Mouse (Mus musculus) kidney, embryonic 15.5 days (tissue): ENCODE results near the gene Mon1b. TPM values are rescaled to one million over a fixed set of nuclear protein-coding genes. Genes with fewer than 3 reads are reported as not detected.

Experiments used
- ATAC-seq: fragments of 200-750 bp; cut with Nextera tagmentation; replicated peaks from 2 replicates; pipeline ENCODE4 v1.8.0; 2017; ENCODE audit warnings: moderate TSS enrichment; ENCODE audit not compliant: low FRiP score
- H3K27ac ChIP-seq: fragments of 300-500 bp; sonication (generic); 2 replicates; pipeline ENCODE4 v1.5.1; 2015; ENCODE audit warnings: mild to moderate bottlenecking, inconsistent platforms
- H3K27me3 ChIP-seq: fragments of 300-500 bp; sonication (generic); 2 replicates; pipeline ENCODE4 v1.6.1; 2015; ENCODE audit warnings: inconsistent platforms
- H3K36me3 ChIP-seq: fragments of 300-500 bp; sonication (generic); 2 replicates; pipeline ENCODE4 v1.6.1; 2015; ENCODE audit warnings: inconsistent platforms
- H3K4me1 ChIP-seq: fragments of 300-500 bp; sonication (generic); 2 replicates; pipeline ENCODE4 v1.6.1; 2015; ENCODE audit warnings: inconsistent platforms
- H3K4me2 ChIP-seq: fragments of 300-500 bp; sonication (generic); 2 replicates; pipeline ENCODE4 v1.6.1; 2015; ENCODE audit warnings: moderate library complexity, mild to moderate bottlenecking, inconsistent platforms
- H3K4me3 ChIP-seq: fragments of 300-500 bp; sonication (generic); replicated peaks from 2 replicates; pipeline ENCODE4 v1.5.1; 2015; ENCODE audit warnings: mild to moderate bottlenecking, inconsistent platforms
- H3K9ac ChIP-seq: fragments of 300-500 bp; sonication (generic); 2 replicates; pipeline ENCODE4 v1.6.1; 2015; ENCODE audit warnings: mild to moderate bottlenecking, inconsistent platforms
- H3K9me3 ChIP-seq: fragments of 300-500 bp; sonication (generic); replicated peaks from 2 replicates; pipeline ENCODE4 v1.6.1; 2016; ENCODE audit warnings: inconsistent platforms
- WGBS: fragments of 180-500 bp; shearing (Covaris S2); methylation state at CpG from one replicate; pipeline ENCODE4 v1.1.7; 2015; ENCODE audit warnings: mixed read lengths; 5-methylcytosine and 5-hydroxymethylcytosine counted together
- polyA plus RNA-seq: library from polyadenylated mRNA; unstranded; fragments of >200 nt; fragmentation: Nextera tagmentation; extraction: Ambion mirVana; gene quantifications from 2 replicates; pipeline ENCODE4 v1.2.1, GENCODE M21; 2015

Mon1b gene
- polyA plus RNA-seq, 1 experiment from 2014 or later = 8.4 TPM

GRCm38 (mm10) chr8:113653151-113653550 is 17.8 kb downstream of the Mon1b start:
- H3K4me2 ChIP-seq = no peak overlapping the region
- H3K4me1 ChIP-seq = no peaks in the 10 kb centered on the region
- H3K4me3 ChIP-seq = no peak overlapping the region
- no peak for ATAC-seq
- no peaks in the 10 kb centered on the region for H3K9me3 ChIP-seq
- 53% methylated on average over 4 of the region's 4 CpGs for WGBS
- H3K27me3 ChIP-seq = no peaks in the 10 kb centered on the region
- H3K36me3 ChIP-seq = no peaks in the 10 kb centered on the region
- H3K27ac ChIP-seq = no peak overlapping the region
- no peak overlapping the region for H3K9ac ChIP-seq

GRCm38 (mm10) chr8:113656154-113656553 is 20.8 kb downstream of the Mon1b start:
- H3K4me2 ChIP-seq = no peak overlapping the region
- no peaks in the 10 kb centered on the region for H3K4me1 ChIP-seq
- no peak overlapping the region for H3K27ac ChIP-seq
- no peak for ATAC-seq
- WGBS = 92% methylated on average over 5 of the region's 5 CpGs
- no peak overlapping the region for H3K4me3 ChIP-seq
- H3K27me3 ChIP-seq = no peaks in the 10 kb centered on the region
- H3K36me3 ChIP-seq = no peaks in the 10 kb centered on the region
- H3K9ac ChIP-seq = no peak overlapping the region
- no peaks in the 10 kb centered on the region for H3K9me3 ChIP-seq

GRCm38 (mm10) chr8:113656681-113657298 is 21.4 kb downstream of the Mon1b start:
- Histone ChIP-seq H3K9ac (no peak overlapping the region), H3K27ac (no peak overlapping the region), H3K27me3 (no peaks in the 10 kb centered on the region), H3K4me2 (no peak overlapping the region), H3K9me3 (no peaks in the 10 kb centered on the region), H3K4me3 (no peak overlapping the region), H3K36me3 (no peaks in the 10 kb centered on the region), H3K4me1 (no peaks in the 10 kb centered on the region)
- 85% methylated on average over 11 of the region's 11 CpGs for WGBS
- ATAC-seq = no peak

GRCm38 (mm10) chr8:113660128-113660527 is 24.7 kb downstream of the Mon1b start:
- H3K9ac ChIP-seq = no peak overlapping the region
- H3K27ac ChIP-seq = no peak overlapping the region
- no peaks in the 10 kb centered on the region for H3K36me3 ChIP-seq
- no peaks in the 10 kb centered on the region for H3K27me3 ChIP-seq
- 86% methylated on average over 1 of the region's 1 CpGs for WGBS
- no peak for ATAC-seq
- no peak overlapping the region for H3K4me3 ChIP-seq
- no peak overlapping the region for H3K4me2 ChIP-seq
- no peaks in the 10 kb centered on the region for H3K9me3 ChIP-seq
- no peaks in the 10 kb centered on the region for H3K4me1 ChIP-seq

GRCm38 (mm10) chr8:113664544-113664943 is 29.2 kb downstream of the Mon1b start:
- Histone ChIP-seq H3K27me3 (no peaks in the 10 kb centered on the region), H3K9ac (no peak overlapping the region), H3K36me3 (no peaks in the 10 kb centered on the region), H3K9me3 (no peaks in the 10 kb centered on the region), H3K27ac (no peak overlapping the region), H3K4me2 (no peak overlapping the region), H3K4me3 (no peak overlapping the region), H3K4me1 (peaks cover 11% of the 10 kb centered on the region)
- ATAC-seq = peak; percentile 80
- 11% methylated on average over 2 of the region's 2 CpGs for WGBS

- H3K4me2 ChIP-seq = no peak overlapping the region
- no peaks in the 10 kb centered on the region for H3K27me3 ChIP-seq
- H3K27ac ChIP-seq = no peak overlapping the region
- no peaks in the 10 kb centered on the region for H3K9me3 ChIP-seq
- no peak overlapping the region for H3K4me3 ChIP-seq
- 74% methylated on average over 4 of the region's 4 CpGs for whole genome bisulfite sequencing
- H3K4me1 ChIP-seq = peaks cover 11% of the 10 kb centered on the region
- no peak for ATAC-seq
- H3K36me3 ChIP-seq = no peaks in the 10 kb centered on the region
- no peak overlapping the region for H3K9ac ChIP-seq
These were observed 29.6 kb downstream of the Mon1b start for GRCm38 (mm10) chr8:113665036-113665435.

- Histone ChIP-seq H3K4me2 (no peak overlapping the region), H3K36me3 (no peaks in the 10 kb centered on the region), H3K27ac (no peak overlapping the region), H3K4me1 (peaks cover 11% of the 10 kb centered on the region), H3K27me3 (no peaks in the 10 kb centered on the region), H3K4me3 (no peak overlapping the region), H3K9ac (no peak overlapping the region), H3K9me3 (no peaks in the 10 kb centered on the region)
- 56% methylated on average over 8 of the region's 8 CpGs for WGBS
- no peak for ATAC-seq
These were observed 30.6 kb downstream of the Mon1b start for GRCm38 (mm10) chr8:113665951-113666350.

- ATAC-seq = no peak
- no peak overlapping the region for H3K9ac ChIP-seq
- H3K27ac ChIP-seq = no peak overlapping the region
- no peaks in the 10 kb centered on the region for H3K36me3 ChIP-seq
- WGBS = 36% methylated on average over 16 of the region's 16 CpGs
- peaks cover 11% of the 10 kb centered on the region for H3K4me1 ChIP-seq
- no peaks in the 10 kb centered on the region for H3K27me3 ChIP-seq
- H3K4me2 ChIP-seq = no peak overlapping the region
- H3K4me3 ChIP-seq = no peak overlapping the region
- H3K9me3 ChIP-seq = no peaks in the 10 kb centered on the region
These were observed 31.5 kb downstream of the Mon1b start for GRCm38 (mm10) chr8:113666714-113667432.

GRCm38 (mm10) chr8:113669924-113670323 is 34.5 kb downstream of the Mon1b start:
- 81% methylated on average over 10 of the region's 10 CpGs for WGBS
- Histone ChIP-seq H3K27me3 (no peaks in the 10 kb centered on the region), H3K4me3 (no peak overlapping the region), H3K9ac (no peak overlapping the region), H3K4me2 (no peak overlapping the region), H3K27ac (no peak overlapping the region), H3K36me3 (no peaks in the 10 kb centered on the region), H3K9me3 (no peaks in the 10 kb centered on the region), H3K4me1 (peaks cover 11% of the 10 kb centered on the region)
- ATAC-seq = no peak

- H3K4me3 ChIP-seq = no peak overlapping the region
- no peak overlapping the region for H3K27ac ChIP-seq
- H3K9me3 ChIP-seq = no peaks in the 10 kb centered on the region
- H3K4me2 ChIP-seq = no peak overlapping the region
- ATAC-seq = no peak
- 74% methylated on average over 11 of the region's 11 CpGs for WGBS
- no peaks in the 10 kb centered on the region for H3K27me3 ChIP-seq
- H3K9ac ChIP-seq = no peak overlapping the region
- H3K36me3 ChIP-seq = no peaks in the 10 kb centered on the region
- no peaks in the 10 kb centered on the region for H3K4me1 ChIP-seq
These were observed 37.3 kb downstream of the Mon1b start for GRCm38 (mm10) chr8:113672599-113673255.

GRCm38 (mm10) chr8:113673300-113673699 is 37.9 kb downstream of the Mon1b start:
- Histone ChIP-seq H3K27ac (no peak overlapping the region), H3K9me3 (no peaks in the 10 kb centered on the region), H3K4me1 (no peaks in the 10 kb centered on the region), H3K36me3 (no peaks in the 10 kb centered on the region), H3K27me3 (no peaks in the 10 kb centered on the region), H3K4me2 (no peak overlapping the region), H3K9ac (no peak overlapping the region), H3K4me3 (no peak overlapping the region)
- no peak for ATAC-seq
- 66% methylated on average over 3 of the region's 3 CpGs for WGBS

GRCm38 (mm10) chr8:113674611-113675010 is 39.2 kb downstream of the Mon1b start:
- 70% methylated on average over 3 of the region's 3 CpGs for WGBS
- Histone ChIP-seq H3K27ac (no peak overlapping the region), H3K4me1 (no peaks in the 10 kb centered on the region), H3K4me2 (no peak overlapping the region), H3K27me3 (no peaks in the 10 kb centered on the region), H3K9me3 (no peaks in the 10 kb centered on the region), H3K36me3 (no peaks in the 10 kb centered on the region), H3K4me3 (no peak overlapping the region), H3K9ac (no peak overlapping the region)
- ATAC-seq = no peak
